Mouse (Mus musculus): Measurements from ENCODE around the gene Dusp7.

- TF ChIP-seq TCF12 (IDR thresholded peaks at IDR 0.05; ENCODE audit: low read depth, low read length) (no peak), CTCF (IDR thresholded peaks at IDR 0.05 in 2 of 3, conservative IDR thresholded peaks at IDR 0.05 in 1 of 3; ENCODE audit: control insufficient read depth in 1 of 3, insufficient read depth in 1 of 3, low read depth in 2 of 3, low read length in 3 of 3, poor library complexity in 1 of 3, severe bottlenecking in 1 of 3) (no peak)
Observed at GRCm38 (mm10) chr9:106354810-106355209, 13.6 kb upstream of the Dusp7 start.
